Mouse (Mus musculus): ENCODE data around the gene C1qb. TPM values are rescaled to one million over a fixed set of nuclear protein-coding genes. Genes with fewer than 3 reads are reported as not detected.
A peak's percentile ranks its signal among the peaks of the same experiment; 100 is the strongest.

The C1qb gene
- polyA plus RNA-seq (2015; fragmentation: Nextera tagmentation; extraction: Ambion mirVana): 43.1 and 60.2 TPM in 2 replicates

GRCm38 (mm10) chr4:136886101-136886500, at the start of gene C1qb:
TSS of gene C1qb (minus strand) at chr4:136886187.
- Histone ChIP-seq H3K36me3 (no peaks in the 10 kb centered on the region), H3K27me3 (peaks cover 42% of the 10 kb centered on the region), H3K9me3 (replicated peaks) (no peaks in the 10 kb centered on the region), H3K4me1 (replicated peaks) (no peaks in the 10 kb centered on the region), H3K9ac (no peak within 1 kb of the TSS), H3K27ac (no peak within 1 kb of the TSS), H3K4me3 (no peak within 1 kb of the TSS), H3K4me2 (no peak within 1 kb of the TSS)
- ATAC-seq (replicated peaks; ENCODE audit: insufficient number of reproducible peaks, insufficient read depth, low FRiP score, low read depth): no peak
- 58% methylated on average over 7 of the region's 7 CpGs for WGBS

- Histone ChIP-seq H3K27ac (no peak overlapping the region), H3K9ac (no peak overlapping the region), H3K36me3 (no peaks in the 10 kb centered on the region), H3K27me3 (peaks cover 81% of the 10 kb centered on the region), H3K4me3 (no peak overlapping the region), H3K9me3 (replicated peaks) (no peaks in the 10 kb centered on the region), H3K4me1 (replicated peaks) (peaks cover 8% of the 10 kb centered on the region), H3K4me2 (no peak overlapping the region)
- WGBS: 30% methylated on average over 18 of the region's 18 CpGs
- ATAC-seq (replicated peaks; ENCODE audit: insufficient number of reproducible peaks, insufficient read depth, low FRiP score, low read depth): 0 out of 2 replicates have a peak, but pooled peaks have one; percentile 16
Observed at GRCm38 (mm10) chr4:136934746-136935613, 49.0 kb upstream of the C1qb start.

DNA sequence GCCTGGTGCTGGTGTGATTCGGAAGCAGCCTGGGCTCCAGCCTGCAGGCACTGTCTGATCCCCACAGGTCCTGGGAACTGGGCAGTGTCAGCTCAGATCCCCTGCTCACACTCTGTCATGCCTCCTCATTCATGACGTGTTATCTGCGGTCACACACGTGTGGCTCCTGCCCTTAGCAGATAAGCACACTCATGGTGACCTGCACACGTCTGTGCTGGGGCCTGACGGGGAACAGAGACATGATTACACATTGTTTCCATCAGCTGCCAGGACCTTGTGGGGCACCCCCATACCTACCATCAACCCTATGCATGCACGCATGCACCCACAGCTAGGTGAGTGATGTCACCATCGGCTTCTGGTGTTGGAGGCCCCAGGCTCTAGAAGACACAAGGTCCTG, 44.5 kb upstream of the C1qb start:
- Histone ChIP-seq H3K9ac (no peak overlapping the region), H3K4me3 (no peak overlapping the region), H3K4me1 (replicated peaks) (peaks cover 8% of the 10 kb centered on the region), H3K36me3 (no peaks in the 10 kb centered on the region), H3K27me3 (peaks cover 88% of the 10 kb centered on the region), H3K9me3 (replicated peaks) (no peaks in the 10 kb centered on the region), H3K27ac (no peak overlapping the region), H3K4me2 (no peak overlapping the region)
- ATAC-seq (replicated peaks; ENCODE audit: insufficient number of reproducible peaks, insufficient read depth, low FRiP score, low read depth): no peak
- WGBS: 54% methylated on average over 8 of the region's 8 CpGs

DNA sequence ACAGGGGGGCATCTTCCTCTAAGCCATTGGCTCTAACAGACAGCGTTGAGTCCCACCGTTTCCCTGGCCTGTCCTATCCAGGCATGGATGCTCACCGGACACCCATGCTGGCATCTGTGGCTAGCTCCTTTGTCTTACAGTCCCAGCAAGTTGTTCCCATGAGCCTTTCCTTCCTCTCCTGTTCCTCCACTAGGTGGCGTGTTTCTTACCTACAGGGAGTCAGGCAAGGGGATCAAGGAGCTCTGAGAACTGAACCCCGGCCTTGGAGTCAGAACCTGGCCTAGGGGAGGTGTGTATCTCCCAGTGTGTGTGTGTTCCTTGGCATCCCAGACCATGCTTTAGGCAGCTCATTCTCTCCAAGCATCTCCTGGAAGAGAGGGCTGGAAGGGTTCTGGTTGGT, 42.9 kb upstream of the C1qb start:
- H3K27me3 ChIP-seq: peaks cover 94% of the 10 kb centered on the region
- 13% methylated on average over 5 of the region's 5 CpGs for WGBS

DNA sequence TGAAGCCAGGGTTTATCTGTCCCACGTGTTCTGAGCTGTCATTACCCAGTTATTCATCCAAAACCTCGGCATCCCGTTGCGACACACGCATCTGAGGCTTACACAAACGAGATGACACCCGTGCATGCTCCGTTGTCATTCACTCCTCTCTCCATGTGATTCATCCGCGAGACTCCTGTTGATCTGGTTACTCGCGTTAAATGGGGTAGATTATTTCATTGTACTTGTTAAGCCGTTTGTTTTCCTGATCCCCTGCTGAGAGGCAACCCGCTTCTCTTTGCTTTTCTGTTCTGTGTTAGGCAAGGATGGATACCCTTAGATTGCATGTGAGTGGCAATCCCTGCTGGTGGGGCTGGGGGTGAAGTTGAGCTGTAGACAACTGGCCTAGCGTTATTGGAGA, 39.8 kb upstream of the C1qb start:
- Histone ChIP-seq H3K36me3 (no peaks in the 10 kb centered on the region), H3K4me2 (no peak overlapping the region), H3K4me1 (replicated peaks) (no peaks in the 10 kb centered on the region), H3K9me3 (replicated peaks) (no peaks in the 10 kb centered on the region), H3K4me3 (no peak overlapping the region), H3K27me3 (peaks cover 67% of the 10 kb centered on the region), H3K9ac (no peak overlapping the region), H3K27ac (no peak overlapping the region)
- ATAC-seq (replicated peaks; ENCODE audit: insufficient number of reproducible peaks, insufficient read depth, low FRiP score, low read depth): no peak
- WGBS: 15% methylated on average over 15 of the region's 15 CpGs

More for the DNA sequence above, 42.9 kb upstream of the C1qb start:
- H3K9me3 ChIP-seq (replicated peaks): no peaks in the 10 kb centered on the region
- no peak for ATAC-seq (replicated peaks; ENCODE audit: insufficient number of reproducible peaks, insufficient read depth, low FRiP score, low read depth)
- H3K9ac ChIP-seq: no peak overlapping the region
- no peaks in the 10 kb centered on the region for H3K4me1 ChIP-seq (replicated peaks)
- H3K4me2 ChIP-seq: no peak overlapping the region
- no peak overlapping the region for H3K27ac ChIP-seq
- no peak overlapping the region for H3K4me3 ChIP-seq
- no peaks in the 10 kb centered on the region for H3K36me3 ChIP-seq

- Histone ChIP-seq H3K9ac (no peak overlapping the region), H3K9me3 (replicated peaks) (no peaks in the 10 kb centered on the region), H3K27ac (no peak overlapping the region), H3K4me3 (no peak overlapping the region), H3K4me2 (no peak overlapping the region), H3K4me1 (replicated peaks) (no peaks in the 10 kb centered on the region), H3K36me3 (no peaks in the 10 kb centered on the region), H3K27me3 (peaks cover 59% of the 10 kb centered on the region)
- ATAC-seq (replicated peaks; ENCODE audit: insufficient number of reproducible peaks, insufficient read depth, low FRiP score, low read depth): no peak
- WGBS: 5% methylated on average over 6 of the region's 6 CpGs
Observed at GRCm38 (mm10) chr4:136924529-136924928, 38.5 kb upstream of the C1qb start.

DNA sequence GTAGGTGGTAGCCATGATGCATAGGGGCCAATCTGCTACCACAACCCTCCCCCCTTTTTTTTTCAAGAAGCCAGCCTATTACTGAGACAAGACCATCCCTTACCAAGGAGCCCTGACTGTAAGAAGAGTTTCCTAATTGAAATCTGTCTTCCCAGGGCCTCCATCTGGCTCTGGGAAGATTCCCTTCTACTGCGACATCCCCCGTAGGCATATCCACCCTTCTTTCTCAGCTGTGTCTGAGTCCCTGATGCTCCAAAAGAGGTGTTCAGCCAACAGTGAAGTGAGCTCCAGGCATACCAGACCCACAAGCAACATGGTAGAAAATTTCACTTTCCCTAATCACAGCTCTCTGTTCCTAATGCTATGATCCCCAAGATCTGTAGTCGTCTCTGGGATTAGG, 33.5 kb upstream of the C1qb start:
- no peak for ATAC-seq (replicated peaks; ENCODE audit: insufficient number of reproducible peaks, insufficient read depth, low FRiP score, low read depth)
- no peaks in the 10 kb centered on the region for H3K4me1 ChIP-seq (replicated peaks)
- no peak overlapping the region for H3K27ac ChIP-seq
- peaks cover 33% of the 10 kb centered on the region for H3K27me3 ChIP-seq
- no peaks in the 10 kb centered on the region for H3K36me3 ChIP-seq
- no peak overlapping the region for H3K9ac ChIP-seq
- no peak overlapping the region for H3K4me2 ChIP-seq
- 67% methylated on average over 3 of the region's 3 CpGs for WGBS
- no peak overlapping the region for H3K4me3 ChIP-seq
- H3K9me3 ChIP-seq (replicated peaks): no peaks in the 10 kb centered on the region

DNA sequence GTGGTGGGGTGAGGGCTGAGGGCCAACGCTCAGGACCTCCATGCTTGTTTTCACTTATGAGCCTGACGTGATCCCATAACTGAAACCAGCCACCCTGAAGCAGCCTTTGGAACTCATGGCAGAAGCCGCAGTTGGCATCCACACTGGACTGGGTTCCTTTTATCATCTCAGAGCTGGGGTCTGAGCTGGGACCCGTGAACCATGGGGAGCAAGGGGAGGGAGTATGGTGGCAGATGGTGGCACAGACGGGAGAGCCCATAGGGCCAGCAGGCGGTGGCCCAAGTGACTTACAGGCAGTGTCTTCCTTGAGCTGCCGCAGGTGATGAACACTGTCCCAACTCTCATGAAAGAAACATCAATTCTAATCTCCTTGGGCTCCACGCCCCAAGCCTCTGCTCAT, 32.8 kb upstream of the C1qb start:
- no peak overlapping the region for H3K9ac ChIP-seq
- H3K36me3 ChIP-seq: no peaks in the 10 kb centered on the region
- H3K4me2 ChIP-seq: no peak overlapping the region
- no peak overlapping the region for H3K27ac ChIP-seq
- no peak for ATAC-seq (replicated peaks; ENCODE audit: insufficient number of reproducible peaks, insufficient read depth, low FRiP score, low read depth)
- H3K27me3 ChIP-seq: peaks cover 34% of the 10 kb centered on the region
- no peak overlapping the region for H3K4me3 ChIP-seq
- 76% methylated on average over 8 of the region's 8 CpGs for WGBS
- no peaks in the 10 kb centered on the region for H3K4me1 ChIP-seq (replicated peaks)
- no peaks in the 10 kb centered on the region for H3K9me3 ChIP-seq (replicated peaks)

DNA sequence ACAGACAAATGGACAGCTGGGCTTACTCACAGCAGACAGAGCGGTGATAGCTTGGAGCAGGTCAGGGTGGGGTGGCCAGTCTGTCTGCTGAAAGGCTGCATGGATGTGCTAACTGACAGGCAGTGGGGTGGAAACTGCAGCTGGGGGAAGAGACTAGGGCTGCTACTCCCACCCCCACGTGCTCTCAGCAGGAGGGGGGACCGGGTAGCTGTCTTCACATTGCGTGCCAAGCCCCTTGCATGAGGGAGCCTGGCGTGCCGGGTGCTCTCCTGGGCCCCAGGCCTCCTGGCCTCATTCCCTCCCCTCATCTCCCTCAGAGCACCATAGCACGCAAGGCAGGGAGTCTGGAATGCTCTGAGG, 31.2 kb upstream of the C1qb start:
- WGBS: 16% methylated on average over 7 of the region's 7 CpGs
- H3K27ac ChIP-seq: no peak overlapping the region
- H3K36me3 ChIP-seq: no peaks in the 10 kb centered on the region
- no peak overlapping the region for H3K9ac ChIP-seq
- H3K4me2 ChIP-seq: no peak overlapping the region
- no peak for ATAC-seq (replicated peaks; ENCODE audit: insufficient number of reproducible peaks, insufficient read depth, low FRiP score, low read depth)
- no peak overlapping the region for H3K4me3 ChIP-seq
- H3K4me1 ChIP-seq (replicated peaks): no peaks in the 10 kb centered on the region
- H3K9me3 ChIP-seq (replicated peaks): no peaks in the 10 kb centered on the region
- H3K27me3 ChIP-seq: peaks cover 50% of the 10 kb centered on the region

GRCm38 (mm10) chr4:136916359-136917164, 30.6 kb upstream of the C1qb start:
- WGBS: 61% methylated on average over 20 of the region's 20 CpGs
- peaks cover 53% of the 10 kb centered on the region for H3K27me3 ChIP-seq
- H3K4me3 ChIP-seq: no peak overlapping the region

DNA sequence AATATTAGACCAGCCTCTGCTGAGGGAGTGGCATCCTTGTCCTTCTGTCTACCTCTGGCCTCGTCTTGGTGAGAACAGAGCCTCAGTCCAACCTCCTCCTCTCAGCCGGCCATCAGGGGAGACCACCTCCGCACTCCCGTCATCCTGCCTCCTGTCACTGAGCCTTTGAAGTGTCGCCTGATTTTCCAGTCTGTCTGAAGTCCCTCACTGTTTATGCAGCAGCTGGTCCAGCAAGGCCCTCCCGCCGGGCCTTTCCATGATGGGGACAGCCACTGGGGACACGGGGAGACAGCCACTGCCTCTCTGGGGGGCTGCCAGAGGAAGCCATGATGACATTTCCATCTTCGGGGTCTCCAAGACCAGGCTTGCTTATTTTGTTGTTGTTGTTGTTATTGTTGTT, 26.9 kb upstream of the C1qb start:
- H3K9ac ChIP-seq: no peak overlapping the region
- no peak for ATAC-seq (replicated peaks; ENCODE audit: insufficient number of reproducible peaks, insufficient read depth, low FRiP score, low read depth)
- H3K36me3 ChIP-seq: no peaks in the 10 kb centered on the region
- no peak overlapping the region for H3K4me3 ChIP-seq
- H3K27ac ChIP-seq: no peak overlapping the region
- no peaks in the 10 kb centered on the region for H3K9me3 ChIP-seq (replicated peaks)
- peaks cover 74% of the 10 kb centered on the region for H3K27me3 ChIP-seq
- H3K4me2 ChIP-seq: no peak overlapping the region
- H3K4me1 ChIP-seq (replicated peaks): no peaks in the 10 kb centered on the region
- 17% methylated on average over 9 of the region's 9 CpGs for WGBS

More at GRCm38 (mm10) chr4:136916359-136917164, 30.6 kb upstream of the C1qb start:
- H3K36me3 ChIP-seq: no peaks in the 10 kb centered on the region
- no peaks in the 10 kb centered on the region for H3K9me3 ChIP-seq (replicated peaks)
- no peaks in the 10 kb centered on the region for H3K4me1 ChIP-seq (replicated peaks)
- H3K9ac ChIP-seq: no peak overlapping the region
- no peak overlapping the region for H3K27ac ChIP-seq
- H3K4me2 ChIP-seq: no peak overlapping the region
- ATAC-seq (replicated peaks; ENCODE audit: insufficient number of reproducible peaks, insufficient read depth, low FRiP score, low read depth): no peak

Data from heart, embryonic 15.5 days (tissue).